Mouse (Mus musculus) cerebellum, adult 18-20 months (tissue): ENCODE results near the gene Zdhhc1.

ENCODE experiments used
- DNase-seq, 2 experiments: peaks; one replicate each; pipeline ENCODE4 v3.0.0; 2021

Gene Zdhhc1

DNA sequence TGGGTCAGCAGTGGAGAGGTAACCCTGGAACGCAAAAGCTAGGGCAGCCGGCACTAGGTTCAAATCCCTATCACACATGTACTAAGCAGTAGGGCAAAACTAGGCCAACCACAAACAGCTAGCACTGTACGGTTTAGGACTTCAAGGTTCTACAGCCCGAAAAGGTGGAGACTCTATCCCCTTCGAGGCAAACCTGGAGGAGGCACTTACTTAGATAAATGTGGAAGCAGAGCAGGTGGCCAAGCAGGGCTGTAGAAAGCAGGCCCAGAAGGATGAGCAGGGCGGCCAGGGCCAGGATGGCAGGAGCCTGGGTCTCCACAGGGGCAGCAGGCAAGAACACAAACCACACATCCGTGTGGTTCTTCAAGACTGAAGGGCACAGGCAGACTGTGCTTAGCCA is 20.5 kb downstream of the Zdhhc1 start:
- no peak for DNase-seq

- DNase-seq = no peak
Measured at GRCm38 (mm10) chr8:105475742-105476141, 21.0 kb downstream of the Zdhhc1 start.

DNA sequence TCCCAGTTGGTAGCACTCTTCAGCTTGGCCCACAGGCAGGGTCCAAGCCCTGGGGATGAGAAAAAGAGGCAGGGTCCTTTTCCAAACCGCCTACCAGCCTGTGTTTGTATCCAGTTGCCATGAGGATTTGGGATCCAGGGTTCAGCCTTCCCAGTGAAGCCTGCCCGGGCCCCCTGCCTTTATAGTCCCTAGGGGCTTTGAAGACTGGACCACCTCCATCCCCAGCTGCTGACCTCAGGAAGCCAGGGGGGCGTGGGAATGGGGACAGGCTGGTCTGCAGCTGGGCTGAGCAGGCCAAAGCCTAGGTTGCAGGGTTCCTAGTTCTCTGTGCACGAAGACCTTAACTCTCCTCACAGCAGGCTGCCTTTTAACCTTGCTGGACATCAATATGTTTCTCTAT is 21.4 kb downstream of the Zdhhc1 start:
- no peak for DNase-seq

- DNase-seq = no peak
Measured at GRCm38 (mm10) chr8:105474680-105475079, 22.0 kb downstream of the Zdhhc1 start.

- no peak for DNase-seq
Measured at GRCm38 (mm10) chr8:105473816-105474606, 22.7 kb downstream of the Zdhhc1 start.

DNA sequence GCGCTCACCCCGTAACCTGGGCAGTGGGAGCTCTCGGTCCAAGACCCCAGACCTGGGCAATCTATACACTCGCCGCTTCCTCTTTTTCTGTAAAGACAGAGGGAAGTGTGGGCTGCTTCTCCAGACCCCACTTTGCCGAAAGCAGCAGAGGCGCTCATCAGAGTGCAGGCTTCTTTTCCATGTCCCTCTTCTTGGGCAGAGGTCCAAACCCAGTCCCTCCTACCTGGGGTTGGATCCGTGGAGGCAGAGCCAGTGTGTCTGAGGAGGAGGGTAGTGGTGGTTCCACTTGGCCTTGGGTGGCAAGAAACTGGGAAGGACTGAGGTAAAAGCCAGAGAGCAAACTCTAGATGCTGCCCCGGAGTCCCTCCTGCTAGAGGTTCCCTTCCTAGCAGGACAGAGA is 23.7 kb downstream of the Zdhhc1 start:
- no peak for DNase-seq

GRCm38 (mm10) chr8:105472414-105472932 is 24.2 kb downstream of the Zdhhc1 start:
- no peak for DNase-seq

DNA sequence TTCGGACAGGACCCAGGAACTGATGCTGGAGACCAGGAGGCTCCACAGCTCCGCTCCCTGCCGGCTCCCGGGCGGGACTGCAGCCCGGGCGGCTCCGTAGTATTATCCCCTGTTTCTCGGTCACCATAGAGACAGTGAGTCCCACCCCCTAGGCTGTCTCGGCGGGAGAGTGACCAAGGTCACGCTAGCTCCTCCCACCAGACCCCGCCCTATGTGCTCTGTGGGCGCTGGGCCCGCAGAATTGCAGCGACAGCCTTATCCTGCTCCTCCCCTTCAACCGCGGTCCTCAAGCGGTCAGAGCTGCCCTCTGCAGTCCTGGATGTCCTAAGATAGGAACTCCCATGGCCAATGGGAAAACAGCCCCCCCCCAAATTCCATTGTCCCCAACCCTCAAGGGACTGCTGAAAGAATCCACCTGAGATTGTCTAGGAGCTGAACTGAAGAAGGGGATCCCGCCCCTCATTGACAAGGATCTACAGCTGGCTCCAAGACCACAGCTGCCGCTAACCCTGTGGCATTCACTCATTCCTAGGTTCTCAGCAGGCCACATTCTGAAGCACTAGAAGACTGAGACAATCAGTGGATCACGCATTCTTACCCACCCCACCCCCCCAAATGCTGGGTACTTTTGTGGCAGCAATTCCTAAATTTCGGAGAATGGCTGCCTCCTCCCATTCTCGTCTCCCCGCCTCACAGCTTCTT is 25.2 kb downstream of the Zdhhc1 start, which contains the start of gene Tppp3:
Gene Tppp3, minus strand, starts transcription at position 213 of the 702 bp plus-strand sequence.
- DNase-seq = peak; percentile 90 to 95

GRCm38 (mm10) chr8:105470681-105471313 is 25.9 kb downstream of the Zdhhc1 start:
- DNase-seq = peak in 1 of 2 experiments; percentile 42

- DNase-seq = no peak
Measured at GRCm38 (mm10) chr8:105470262-105470661, 26.4 kb downstream of the Zdhhc1 start.

GRCm38 (mm10) chr8:105469816-105470215 is 26.9 kb downstream of the Zdhhc1 start:
- DNase-seq = peak; percentile 18 to 33

GRCm38 (mm10) chr8:105469041-105469695 is 27.5 kb downstream of the Zdhhc1 start:
- peak; percentile 72 to 74 for DNase-seq

- DNase-seq = peak; percentile 54 to 55
Measured at GRCm38 (mm10) chr8:105468002-105468720, 28.5 kb downstream of the Zdhhc1 start.

GRCm38 (mm10) chr8:105467396-105467985 is 29.2 kb downstream of the Zdhhc1 start:
- DNase-seq = peak in 1 of 2 experiments; percentile 29

GRCm38 (mm10) chr8:105466700-105467291 is 29.9 kb downstream of the Zdhhc1 start:
- peak; percentile 85 to 88 for DNase-seq

GRCm38 (mm10) chr8:105466246-105466645 is 30.5 kb downstream of the Zdhhc1 start:
- DNase-seq = no peak

- peak; percentile 46 to 53 for DNase-seq
Measured at GRCm38 (mm10) chr8:105464595-105464994, 32.1 kb downstream of the Zdhhc1 start.

GRCm38 (mm10) chr8:105461085-105461803 is 35.5 kb downstream of the Zdhhc1 start:
- DNase-seq = peak in 1 of 2 experiments; percentile 27

- no peak for DNase-seq
Measured at GRCm38 (mm10) chr8:105455218-105455617, 41.5 kb downstream of the Zdhhc1 start.

DNA sequence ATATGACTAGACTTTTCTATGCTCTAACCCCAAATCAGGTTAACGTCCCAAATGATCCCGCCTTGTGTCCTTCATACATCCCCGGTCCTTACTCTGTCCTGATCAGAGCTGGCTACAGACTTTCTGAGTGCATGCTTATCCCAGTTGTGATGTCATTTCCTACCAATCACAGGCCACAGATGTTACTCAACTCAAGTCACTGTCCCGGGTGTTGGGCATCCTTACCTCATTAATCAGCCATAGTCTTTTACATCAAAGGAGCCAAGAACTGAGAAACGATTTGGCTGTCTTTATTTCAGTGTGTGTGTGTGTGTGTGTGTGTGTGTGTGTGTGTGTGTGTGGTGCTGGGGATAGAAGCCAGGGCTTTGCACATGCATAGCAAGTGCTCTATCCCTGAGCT is 42.6 kb downstream of the Zdhhc1 start:
- no peak for DNase-seq
